Mouse (Mus musculus): ENCODE measurements around the gene Ppp1r18. TPM values are rescaled to one million over a fixed set of nuclear protein-coding genes. Genes with fewer than 3 reads are reported as not detected.

Gene Ppp1r18
- polyA plus RNA-seq, 1 experiment, result 46.2 TPM

DNA sequence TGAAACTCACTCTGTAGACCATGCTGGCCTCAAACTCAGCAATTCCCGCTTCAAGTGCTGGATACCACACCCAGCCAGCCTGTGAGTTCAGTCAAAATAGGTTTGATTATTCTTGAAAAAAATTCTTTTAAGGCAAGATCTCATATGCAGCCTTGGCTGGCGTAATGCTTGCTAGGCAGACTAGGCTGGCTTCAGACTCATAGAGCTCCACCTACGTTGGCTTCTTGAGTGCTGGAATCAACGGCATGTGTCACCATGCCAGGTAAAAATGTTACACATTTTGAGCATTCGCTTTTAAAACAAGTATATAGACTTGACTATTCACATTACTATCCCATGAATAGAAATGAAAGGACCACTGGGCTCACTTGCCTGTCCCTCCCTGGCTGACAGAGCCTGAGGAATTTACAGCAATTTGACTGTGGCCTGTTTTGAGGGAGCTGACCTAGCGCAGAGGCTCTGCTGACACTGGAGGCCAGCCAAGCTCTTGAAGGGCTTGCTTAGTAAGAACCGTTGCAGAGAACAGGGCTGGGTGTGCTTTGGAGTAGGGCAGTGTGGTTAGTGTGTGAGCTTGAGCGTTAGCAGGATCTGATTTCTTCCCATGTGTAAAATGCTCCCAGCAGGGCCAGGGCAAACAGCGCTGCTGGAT is 38.1 kb downstream of the Ppp1r18 start:
- H3K79me2 ChIP-seq (ENCODE audit: control insufficient read depth, insufficient read depth), result no peaks in the 10 kb centered on the region
- H3K36me3 ChIP-seq (ENCODE audit: control insufficient read depth, insufficient read depth), result peaks cover 7% of the 10 kb centered on the region
- TF ChIP-seq POLR2A (IDR thresholded peaks at IDR 0.05; ENCODE audit: insufficient read length, low read depth), result no peak
- TF ChIP-seq REST (IDR thresholded peaks at IDR 0.05; ENCODE audit: insufficient read depth, insufficient read length), result no peak
- TF ChIP-seq POLR2AphosphoS2 (IDR thresholded peaks at IDR 0.05; ENCODE audit: insufficient read length, low read depth), result no peak
- no peak for TF ChIP-seq USF1 (IDR thresholded peaks at IDR 0.05; ENCODE audit: low read depth)
- no peak for TF ChIP-seq SRF (IDR thresholded peaks at IDR 0.05; ENCODE audit: control insufficient read depth, insufficient read length, low read depth)
- TF ChIP-seq TCF12 (IDR thresholded peaks at IDR 0.05; ENCODE audit: insufficient read depth, poor library complexity, severe bottlenecking), result no peak
- TF ChIP-seq MYOD1 (IDR thresholded peaks at IDR 0.05; ENCODE audit: control insufficient read depth in 1 of 3, insufficient read length in 2 of 3, low read depth in 2 of 3), result no peak
- TF ChIP-seq TCF3 (IDR thresholded peaks at IDR 0.05; ENCODE audit: insufficient read length, low read depth), result no peak
- TF ChIP-seq MYOG (IDR thresholded peaks at IDR 0.05; ENCODE audit: control insufficient read depth in 1 of 3, insufficient read depth in 1 of 3, insufficient read length in 2 of 3, low read depth in 2 of 3), result no peak
- TF ChIP-seq MAX (IDR thresholded peaks at IDR 0.05; ENCODE audit: low read depth), result no peak
- no peak for TF ChIP-seq E2F4 (IDR thresholded peaks at IDR 0.05; ENCODE audit: insufficient read depth)
- no peak for TF ChIP-seq CEBPB (IDR thresholded peaks at IDR 0.05; ENCODE audit: insufficient read depth, poor library complexity, severe bottlenecking)
- H3K4me3 ChIP-seq, result no peak overlapping the region
- H3ac ChIP-seq (ENCODE audit: control insufficient read depth, insufficient read length), result no peak overlapping the region
- no peak overlapping the region for H3K4me2 ChIP-seq (ENCODE audit: low read depth)
- H3K27me3 ChIP-seq (ENCODE audit: control insufficient read depth, insufficient read depth, insufficient read length), result no peaks in the 10 kb centered on the region

DNA sequence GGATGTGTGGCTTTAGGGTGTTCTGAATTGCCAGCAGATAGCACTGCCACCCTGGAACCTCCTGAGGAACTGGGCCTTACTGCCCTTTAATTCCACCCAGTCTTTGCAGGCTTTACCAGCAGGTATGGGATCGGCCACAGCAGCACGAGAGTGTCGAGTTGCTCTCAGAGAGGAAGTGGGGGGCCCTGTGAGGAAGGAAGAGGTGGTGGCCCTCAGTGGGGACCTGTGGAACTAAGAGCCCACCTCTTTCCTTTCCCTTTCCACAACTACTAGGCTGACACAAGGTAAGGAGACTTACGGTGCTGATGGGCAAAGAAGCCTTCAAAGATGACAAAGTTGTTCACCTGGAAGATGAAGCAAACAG is 38.6 kb downstream of the Ppp1r18 start:
- Histone ChIP-seq H3ac (ENCODE audit: control insufficient read depth, insufficient read length) (no peak overlapping the region), H3K79me2 (ENCODE audit: control insufficient read depth, insufficient read depth) (no peaks in the 10 kb centered on the region), H3K27me3 (ENCODE audit: control insufficient read depth, insufficient read depth, insufficient read length) (no peaks in the 10 kb centered on the region), H3K36me3 (ENCODE audit: control insufficient read depth, insufficient read depth) (peaks cover 7% of the 10 kb centered on the region), H3K4me2 (ENCODE audit: low read depth) (no peak overlapping the region), H3K4me3 (no peak overlapping the region)
- TF ChIP-seq MAX (IDR thresholded peaks at IDR 0.05; ENCODE audit: low read depth) (no peak), POLR2A (IDR thresholded peaks at IDR 0.05; ENCODE audit: insufficient read length, low read depth) (no peak), MYOD1 (IDR thresholded peaks at IDR 0.05; ENCODE audit: control insufficient read depth in 1 of 3, insufficient read length in 2 of 3, low read depth in 2 of 3) (no peak), MYOG (IDR thresholded peaks at IDR 0.05; ENCODE audit: control insufficient read depth in 1 of 3, insufficient read depth in 1 of 3, insufficient read length in 2 of 3, low read depth in 2 of 3) (no peak), USF1 (IDR thresholded peaks at IDR 0.05; ENCODE audit: low read depth) (no peak)

DNA sequence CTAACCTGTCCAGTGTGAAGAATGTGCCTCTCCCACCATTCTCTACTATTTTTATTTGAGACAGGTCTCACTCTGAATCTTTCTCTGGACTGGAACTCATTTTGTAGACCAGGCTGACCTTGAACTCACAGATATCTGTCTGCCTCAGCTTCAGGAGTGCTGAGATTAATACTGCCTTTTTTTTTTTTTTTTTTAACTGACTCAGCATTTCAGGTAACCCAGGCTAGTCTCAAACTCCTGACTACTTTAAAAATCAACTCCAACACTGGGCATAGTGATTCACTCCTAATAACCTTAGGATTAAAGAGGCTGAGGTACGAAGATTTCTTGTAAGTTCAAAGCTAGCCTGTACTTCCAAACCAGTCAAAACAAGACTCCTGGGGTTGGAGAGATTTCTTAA is 40.2 kb downstream of the Ppp1r18 start:
- peaks cover 7% of the 10 kb centered on the region for H3K36me3 ChIP-seq (ENCODE audit: control insufficient read depth, insufficient read depth)
- H3ac ChIP-seq (ENCODE audit: control insufficient read depth, insufficient read length), result no peak overlapping the region
- H3K4me3 ChIP-seq, result no peak overlapping the region
- no peaks in the 10 kb centered on the region for H3K27me3 ChIP-seq (ENCODE audit: control insufficient read depth, insufficient read depth, insufficient read length)
- no peak overlapping the region for H3K4me2 ChIP-seq (ENCODE audit: low read depth)
- H3K79me2 ChIP-seq (ENCODE audit: control insufficient read depth, insufficient read depth), result no peaks in the 10 kb centered on the region
- TF ChIP-seq REST (IDR thresholded peaks at IDR 0.05; ENCODE audit: insufficient read depth, insufficient read length) (no peak), MYOG (IDR thresholded peaks at IDR 0.05; ENCODE audit: control insufficient read depth in 1 of 3, insufficient read depth in 1 of 3, insufficient read length in 2 of 3, low read depth in 2 of 3) (no peak), MYOD1 (IDR thresholded peaks at IDR 0.05; ENCODE audit: control insufficient read depth in 1 of 3, insufficient read length in 2 of 3, low read depth in 2 of 3) (no peak), E2F4 (IDR thresholded peaks at IDR 0.05; ENCODE audit: insufficient read depth) (no peak), TCF3 (IDR thresholded peaks at IDR 0.05; ENCODE audit: insufficient read length, low read depth) (no peak), TCF12 (IDR thresholded peaks at IDR 0.05; ENCODE audit: insufficient read depth, poor library complexity, severe bottlenecking) (no peak), SRF (IDR thresholded peaks at IDR 0.05; ENCODE audit: control insufficient read depth, insufficient read length, low read depth) (no peak), POLR2A (IDR thresholded peaks at IDR 0.05; ENCODE audit: insufficient read length, low read depth) (no peak), CEBPB (IDR thresholded peaks at IDR 0.05; ENCODE audit: insufficient read depth, poor library complexity, severe bottlenecking) (no peak), MAX (IDR thresholded peaks at IDR 0.05; ENCODE audit: low read depth) (no peak), USF1 (IDR thresholded peaks at IDR 0.05; ENCODE audit: low read depth) (no peak), POLR2AphosphoS2 (IDR thresholded peaks at IDR 0.05; ENCODE audit: insufficient read length, low read depth) (no peak)

DNA sequence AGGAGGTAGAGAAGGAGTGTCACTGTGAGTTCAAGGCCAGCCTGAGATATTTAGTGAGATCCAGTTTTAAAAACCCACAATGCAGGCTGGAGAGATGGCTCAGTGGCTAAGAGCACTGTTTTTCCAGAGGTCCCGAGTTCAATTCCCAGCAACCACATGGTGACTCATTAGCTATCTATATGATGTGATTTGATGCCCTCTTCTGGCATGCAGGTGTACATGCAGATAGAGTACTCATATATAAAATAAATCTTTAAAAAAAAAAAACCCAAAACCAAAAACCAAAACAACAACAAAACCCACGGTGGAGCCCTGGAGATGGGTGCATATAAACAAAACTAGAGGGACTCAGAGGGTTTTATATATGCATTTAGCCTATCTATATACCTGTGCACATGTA is 42.2 kb downstream of the Ppp1r18 start:
- Histone ChIP-seq H3K79me2 (ENCODE audit: control insufficient read depth, insufficient read depth) (peaks cover 2% of the 10 kb centered on the region), H3ac (ENCODE audit: control insufficient read depth, insufficient read length) (no peak overlapping the region), H3K4me2 (ENCODE audit: low read depth) (no peak overlapping the region), H3K4me3 (no peak overlapping the region), H3K27me3 (ENCODE audit: control insufficient read depth, insufficient read depth, insufficient read length) (no peaks in the 10 kb centered on the region), H3K36me3 (ENCODE audit: control insufficient read depth, insufficient read depth) (peaks cover 21% of the 10 kb centered on the region)
- no peak for TF ChIP-seq TCF3 (IDR thresholded peaks at IDR 0.05; ENCODE audit: insufficient read length, low read depth)
- no peak for TF ChIP-seq E2F4 (IDR thresholded peaks at IDR 0.05; ENCODE audit: insufficient read depth)
- no peak for TF ChIP-seq MAX (IDR thresholded peaks at IDR 0.05; ENCODE audit: low read depth)
- no peak for TF ChIP-seq SRF (IDR thresholded peaks at IDR 0.05; ENCODE audit: control insufficient read depth, insufficient read length, low read depth)
- no peak for TF ChIP-seq REST (IDR thresholded peaks at IDR 0.05; ENCODE audit: insufficient read depth, insufficient read length)
- TF ChIP-seq POLR2AphosphoS2 (IDR thresholded peaks at IDR 0.05; ENCODE audit: insufficient read length, low read depth), result no peak
- TF ChIP-seq MYOG (IDR thresholded peaks at IDR 0.05; ENCODE audit: control insufficient read depth in 1 of 3, insufficient read depth in 1 of 3, insufficient read length in 2 of 3, low read depth in 2 of 3), result no peak
- TF ChIP-seq CEBPB (IDR thresholded peaks at IDR 0.05; ENCODE audit: insufficient read depth, poor library complexity, severe bottlenecking), result no peak
- no peak for TF ChIP-seq TCF12 (IDR thresholded peaks at IDR 0.05; ENCODE audit: insufficient read depth, poor library complexity, severe bottlenecking)
- TF ChIP-seq USF1 (IDR thresholded peaks at IDR 0.05; ENCODE audit: low read depth), result no peak
- no peak for TF ChIP-seq POLR2A (IDR thresholded peaks at IDR 0.05; ENCODE audit: insufficient read length, low read depth)
- no peak for TF ChIP-seq MYOD1 (IDR thresholded peaks at IDR 0.05; ENCODE audit: control insufficient read depth in 1 of 3, insufficient read length in 2 of 3, low read depth in 2 of 3)
